Mouse (Mus musculus) thymus, postnatal 10 days (tissue): Measurements from ENCODE around the gene Lfng.
A peak's percentile ranks its signal among the peaks of the same experiment; 100 is the strongest.

Experiments
- DNase-seq, 2 experiments: peaks; one replicate each; pipeline ENCODE4 v3.0.0; 2021; ENCODE audit warnings: low spot score in 2 of 2

Gene Lfng

DNA sequence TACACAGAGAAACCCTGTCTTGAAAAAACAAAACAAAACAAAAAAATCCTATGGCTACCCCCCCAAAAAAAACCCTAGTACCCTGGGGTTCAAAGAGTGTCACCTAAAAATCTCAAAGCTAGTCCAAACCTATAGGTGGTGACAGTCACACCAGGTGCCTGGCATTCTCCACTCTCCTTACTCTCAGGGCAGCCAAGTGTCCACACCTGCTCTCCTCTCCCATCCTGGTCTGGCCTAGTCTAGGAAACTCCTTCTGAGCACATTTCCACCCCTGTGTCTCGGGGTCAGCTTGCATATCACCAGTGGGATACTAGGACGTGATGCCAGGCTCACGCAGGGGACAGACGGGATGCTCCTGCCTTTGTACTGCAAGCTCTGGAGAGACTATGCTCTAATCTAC is 32.2 kb downstream of the Lfng start:
- no peak for DNase-seq

DNA sequence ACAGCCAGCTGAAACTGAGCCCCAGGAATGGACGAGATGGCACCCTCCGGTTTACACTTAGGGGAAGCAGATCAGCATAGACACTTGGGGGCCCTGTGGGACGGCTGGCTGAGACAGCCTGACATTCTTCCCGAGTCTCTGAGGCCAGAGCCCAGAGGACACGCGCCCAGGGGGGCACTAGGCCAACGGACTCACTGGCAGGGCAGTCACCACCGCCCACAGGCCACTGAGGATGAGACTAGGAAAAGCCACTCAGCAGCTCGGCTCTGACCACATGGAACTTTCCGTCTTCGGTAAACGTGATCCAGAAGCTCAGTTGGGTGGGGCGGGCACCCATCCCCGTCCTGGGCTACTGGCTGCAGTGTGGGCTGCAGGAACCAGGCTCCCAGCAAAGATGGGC is 32.8 kb downstream of the Lfng start:
- DNase-seq, result no peak

DNA sequence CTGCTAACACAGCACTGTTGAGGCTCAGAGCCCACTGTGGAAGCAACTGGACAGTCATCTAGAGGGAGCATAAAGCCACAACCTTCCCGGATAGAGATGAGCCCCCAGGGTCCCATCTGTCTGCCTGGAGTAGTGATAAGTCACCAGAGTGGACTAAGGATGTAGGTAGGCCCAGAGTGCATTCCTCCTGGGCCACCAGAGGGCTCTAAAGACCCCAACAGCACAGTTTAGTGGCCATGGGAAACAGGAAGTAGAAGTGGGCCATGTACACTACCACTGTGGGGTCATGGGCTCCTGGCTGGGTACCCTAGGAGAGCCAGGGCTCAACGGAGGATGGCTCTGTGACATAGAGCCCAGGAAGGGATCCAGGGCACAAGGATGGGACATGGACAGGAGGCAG is 33.7 kb downstream of the Lfng start:
- DNase-seq, result no peak

DNA sequence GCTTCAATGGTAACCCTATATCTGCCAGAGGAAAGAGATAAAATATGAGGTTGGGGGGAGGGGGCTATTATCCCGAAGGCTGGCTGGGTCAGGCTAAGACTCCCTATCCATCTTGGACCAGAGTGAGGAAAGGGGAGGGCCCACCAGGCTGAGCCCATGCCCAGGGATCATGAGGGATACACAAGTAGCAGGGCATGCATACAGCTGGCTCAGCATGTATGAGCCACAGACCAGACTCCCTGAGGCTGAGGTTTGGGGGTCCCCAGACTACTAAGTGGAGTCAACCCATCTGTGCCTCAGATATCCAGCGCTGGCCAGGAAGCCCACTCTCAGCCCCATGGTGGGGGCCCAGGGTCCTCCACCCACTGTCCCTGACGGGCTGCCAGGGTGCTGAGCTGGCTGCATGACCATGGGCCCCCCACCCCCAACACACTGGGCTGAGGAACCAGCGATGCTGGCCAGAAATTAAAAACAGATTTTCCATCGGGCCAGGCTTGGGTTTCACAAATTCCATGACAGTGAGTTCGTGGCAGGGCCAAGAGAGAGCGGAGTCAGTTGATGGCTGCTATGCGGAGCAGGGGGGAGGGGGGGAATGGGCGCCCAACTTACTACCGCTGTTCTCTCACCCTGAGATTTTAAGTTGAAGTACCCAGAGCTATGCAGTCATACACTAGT is 34.3 kb downstream of the Lfng start:
- no peak for DNase-seq

DNA sequence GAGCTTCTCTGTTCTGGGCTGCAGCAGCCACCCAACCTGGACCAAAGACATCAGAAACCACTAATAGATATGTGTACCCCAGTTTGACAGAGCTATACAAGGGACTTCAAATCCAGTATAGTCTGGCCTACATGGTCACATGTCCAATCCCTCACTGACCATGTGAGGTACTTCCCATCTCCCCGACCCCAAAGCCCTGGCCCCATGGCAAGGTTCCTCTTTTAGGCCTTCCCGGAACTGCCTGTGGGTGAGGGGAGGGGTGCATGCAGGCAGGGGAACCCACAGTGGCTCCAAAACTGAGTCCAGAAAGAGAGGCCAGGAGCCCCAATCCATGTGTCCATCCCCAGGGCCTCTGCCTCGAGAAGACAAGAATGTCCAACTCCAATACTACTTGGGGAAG is 35.0 kb downstream of the Lfng start:
- DNase-seq, result no peak

DNA sequence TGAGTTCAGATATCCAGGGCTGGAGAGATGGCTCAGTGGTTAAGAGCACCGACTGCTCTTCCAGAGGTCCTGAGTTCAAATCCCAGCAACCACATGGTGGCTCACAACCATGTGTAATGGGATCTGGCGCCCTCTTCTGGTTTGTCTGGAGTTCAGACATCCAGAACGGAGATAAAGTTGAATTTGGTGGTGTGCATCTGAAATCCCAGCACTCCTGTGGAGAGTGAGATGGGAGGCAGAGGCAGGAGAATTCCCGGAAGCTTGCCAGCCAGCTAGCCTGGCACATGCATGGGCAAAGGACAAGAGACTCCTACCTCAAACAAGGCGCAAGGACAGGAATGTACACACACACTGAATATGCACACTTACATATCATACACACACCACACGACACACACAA is 37.1 kb downstream of the Lfng start:
- peak in 1 of 2 experiments; percentile 45 for DNase-seq

DNA sequence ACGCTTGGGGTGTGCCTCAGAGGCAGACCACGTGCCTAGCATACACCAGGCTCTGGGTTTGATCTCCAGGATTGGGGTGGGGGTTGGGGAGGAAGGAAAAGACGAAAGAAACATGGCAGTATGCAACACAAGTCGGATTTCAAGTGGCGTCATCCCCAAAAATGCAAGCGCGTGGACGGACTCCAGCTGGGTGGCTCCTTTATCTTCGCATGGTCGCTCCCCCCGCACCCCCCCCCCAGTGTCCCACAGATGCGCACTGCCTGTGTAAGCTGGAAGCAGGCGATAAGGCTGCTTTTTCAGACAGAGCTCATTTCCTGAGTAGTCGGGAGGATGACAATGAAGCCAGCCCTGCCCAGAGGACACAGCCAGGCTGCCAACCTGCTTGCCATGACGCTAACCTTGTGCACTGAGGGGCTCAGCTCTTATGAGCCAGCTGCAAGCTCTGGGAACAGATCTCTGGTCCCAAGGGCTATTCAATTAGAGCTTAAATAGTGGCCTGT is 37.6 kb downstream of the Lfng start:
- no peak for DNase-seq

DNA sequence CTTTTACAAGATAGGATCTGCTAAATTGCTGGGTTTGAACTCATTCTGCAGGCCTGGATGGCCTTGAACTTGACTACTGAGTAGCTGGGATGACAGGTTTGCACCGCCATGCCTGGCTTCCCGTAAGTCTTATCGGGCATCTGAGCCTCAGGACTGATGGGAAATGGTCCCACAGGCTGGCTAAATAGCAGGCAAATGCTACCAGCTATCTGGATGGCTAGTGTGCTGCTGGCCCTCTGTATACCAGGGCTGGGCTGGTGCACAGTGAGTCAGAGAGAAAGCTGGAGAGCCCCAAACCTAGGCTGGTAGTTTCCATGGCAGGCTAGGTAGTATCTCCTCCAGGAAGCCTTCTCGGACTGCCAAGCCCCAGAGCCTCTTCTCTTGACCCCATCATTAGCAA is 38.3 kb downstream of the Lfng start:
- no peak for DNase-seq

DNA sequence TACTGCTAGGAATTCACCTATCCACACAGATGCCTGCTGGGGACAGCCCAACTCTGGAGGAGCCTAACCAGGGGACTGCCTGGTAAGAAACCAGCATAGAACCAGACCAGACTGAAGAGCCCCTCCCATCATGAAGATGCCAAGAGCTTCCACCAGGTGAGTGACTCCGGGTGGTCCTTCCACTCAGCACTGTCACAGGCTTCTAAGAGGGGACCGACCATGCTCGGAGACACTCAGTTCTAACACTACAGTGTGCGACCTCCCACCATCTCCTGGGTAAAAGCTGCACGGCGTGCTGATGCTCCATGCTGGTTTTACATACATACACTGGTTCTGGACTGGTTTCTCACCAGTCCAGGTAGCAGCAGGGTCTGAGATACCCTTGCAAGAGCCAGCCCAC is 39.1 kb downstream of the Lfng start:
- no peak for DNase-seq

DNA sequence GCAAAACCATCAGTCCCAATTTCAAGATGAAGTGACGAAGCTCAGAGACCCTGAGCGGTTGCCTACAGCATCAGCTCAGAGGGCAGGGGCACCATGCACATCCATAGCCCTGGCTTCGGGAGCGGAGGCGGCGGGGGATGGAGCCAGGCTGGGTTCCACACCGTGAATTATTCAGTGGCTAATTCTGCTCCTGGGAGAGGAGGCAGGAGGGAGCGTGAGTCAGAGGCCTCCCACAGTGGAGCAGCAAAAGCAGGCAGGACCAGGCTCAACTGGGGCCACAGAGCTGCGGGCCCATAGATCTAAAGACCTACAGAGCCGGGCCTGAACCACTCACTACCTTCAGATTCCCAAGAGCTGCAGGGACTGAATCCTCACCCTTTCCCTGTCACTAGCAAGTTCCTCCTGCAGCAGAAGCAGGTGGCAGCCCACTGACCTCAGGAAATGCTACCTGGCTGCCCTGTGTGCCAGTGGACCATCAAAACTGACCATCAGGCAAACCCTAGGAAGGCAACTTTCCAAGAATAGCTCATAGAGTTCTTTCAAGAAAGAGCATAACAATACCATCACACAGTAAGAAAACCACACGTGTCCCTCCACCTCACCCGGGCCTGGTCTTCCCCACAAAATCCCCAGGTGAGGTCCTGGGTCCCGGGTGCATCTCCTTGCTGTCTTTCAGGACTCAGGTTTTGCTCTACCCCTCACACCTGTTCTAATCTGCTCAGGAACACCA is 40.1 kb downstream of the Lfng start:
- DNase-seq, result no peak

DNA sequence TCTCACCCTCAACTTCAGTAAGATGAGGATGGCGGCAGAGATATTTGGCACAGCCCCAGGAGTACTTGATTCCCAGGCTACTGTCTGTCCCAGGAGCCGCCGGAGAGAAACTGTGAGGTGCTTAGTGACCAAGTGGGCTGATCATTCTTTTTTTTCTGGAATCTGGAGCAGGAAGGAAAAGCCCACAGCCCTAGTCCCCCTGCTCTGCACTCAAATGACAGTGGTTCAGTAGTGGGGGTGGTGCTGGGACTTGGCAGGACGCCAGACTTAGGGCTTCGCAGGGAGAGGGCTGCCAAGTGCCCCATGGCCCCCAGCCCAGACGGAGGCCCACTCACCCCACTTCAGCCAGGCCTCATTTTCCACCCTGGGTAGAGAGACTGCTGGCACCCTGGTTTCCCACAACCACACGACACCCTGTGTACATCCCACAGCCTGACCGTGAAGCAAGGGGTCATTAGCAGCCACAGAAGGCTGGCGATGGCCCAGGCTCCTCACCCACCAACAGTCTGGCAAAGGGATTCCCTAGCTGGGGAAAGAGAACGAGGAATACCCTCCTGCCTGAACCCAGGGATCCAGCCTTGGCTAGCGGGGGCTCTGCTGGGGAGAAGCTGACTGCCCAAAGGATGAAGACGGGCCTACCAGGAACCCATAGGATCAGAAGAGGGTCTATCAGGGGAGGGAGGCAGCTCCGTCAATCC is 40.9 kb downstream of the Lfng start:
- DNase-seq, result peak; percentile 28 to 58

DNA sequence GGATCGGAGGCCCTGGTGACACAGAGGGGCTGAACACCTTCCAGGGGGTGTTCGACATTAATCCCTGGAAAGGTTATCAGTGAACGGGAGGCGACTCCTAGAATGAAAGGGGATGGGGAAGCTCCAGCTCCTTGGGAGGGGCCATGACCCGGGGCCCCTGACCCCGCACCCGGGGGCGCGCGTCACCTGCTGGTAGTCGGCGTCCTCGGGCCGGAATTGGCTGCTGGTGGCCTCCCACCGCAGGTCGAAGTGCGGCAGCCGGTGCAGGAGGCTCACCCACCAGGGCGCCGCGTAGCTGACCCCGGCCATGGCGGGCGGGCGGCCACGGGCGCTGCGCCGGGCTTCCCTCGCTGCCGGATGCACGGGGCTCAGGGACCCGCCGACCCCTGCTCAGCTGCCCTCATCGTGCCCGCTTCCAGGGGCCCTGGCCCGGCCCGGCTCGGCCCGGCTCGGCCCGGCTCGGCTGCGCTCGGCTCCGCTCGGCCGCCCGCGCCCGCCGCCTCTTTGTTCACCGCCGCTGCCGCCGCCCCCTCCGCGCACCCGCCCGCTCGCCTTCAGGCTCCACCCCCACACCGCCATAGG is 41.5 kb downstream of the Lfng start, which contains the start of gene Ttyh3:
Gene Ttyh3, minus strand, starts transcription at position 513 of the 582 bp plus-strand sequence.
- DNase-seq, result peak; percentile 52 to 55

DNA sequence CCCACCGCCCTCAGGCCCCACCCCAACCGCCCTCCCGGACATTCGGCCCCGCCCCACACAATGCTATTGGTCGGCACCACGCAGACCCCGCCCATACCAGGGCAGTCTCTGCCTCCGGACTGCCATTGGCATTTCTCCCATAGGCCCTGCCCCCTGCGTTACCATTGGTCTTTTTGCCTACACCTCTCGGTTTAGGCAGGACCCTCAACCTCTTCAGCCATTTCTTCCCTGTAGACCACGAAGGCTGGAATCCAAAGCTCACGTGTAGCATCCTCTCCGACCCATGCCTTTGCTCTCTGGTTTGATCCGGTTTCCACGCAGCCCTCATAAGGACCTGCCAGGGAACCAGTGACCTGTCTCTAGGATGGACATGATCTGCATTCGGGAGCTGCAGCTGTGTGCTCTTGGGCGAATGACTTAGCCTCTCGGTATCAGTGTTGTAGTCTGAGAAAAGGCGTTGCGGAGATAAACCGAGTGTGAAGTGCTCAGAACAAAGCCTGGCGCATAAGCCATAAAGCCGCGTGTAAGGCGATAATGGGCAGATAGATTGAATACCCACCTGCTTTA is 42.1 kb downstream of the Lfng start:
- DNase-seq, result peak; percentile 98

DNA sequence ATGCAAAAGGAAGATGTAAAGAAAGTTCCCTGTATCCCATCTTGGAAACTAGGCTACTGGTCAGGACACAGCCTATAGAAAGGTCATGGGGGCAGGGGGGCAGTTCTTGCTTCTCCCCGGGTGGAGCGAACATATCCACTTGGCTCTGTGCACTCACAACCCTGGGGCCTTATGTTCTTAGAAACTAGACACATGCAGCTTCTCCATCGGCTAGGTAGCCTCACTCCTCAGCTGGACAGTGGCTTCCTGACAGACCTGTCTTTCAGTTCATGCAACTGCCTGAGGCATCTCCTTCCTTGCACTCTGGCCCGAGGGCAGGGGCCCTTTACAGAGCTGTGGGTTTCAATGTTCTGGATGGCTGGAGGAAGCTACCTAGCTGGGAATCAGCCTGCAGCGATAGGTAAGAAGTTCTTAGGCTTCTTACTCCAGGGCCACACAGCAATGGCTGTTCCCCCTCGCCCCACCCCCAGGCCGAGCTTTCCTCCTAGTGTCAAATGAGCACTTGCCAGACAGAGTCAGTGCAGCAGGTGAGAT is 42.8 kb downstream of the Lfng start:
- DNase-seq, result no peak

DNA sequence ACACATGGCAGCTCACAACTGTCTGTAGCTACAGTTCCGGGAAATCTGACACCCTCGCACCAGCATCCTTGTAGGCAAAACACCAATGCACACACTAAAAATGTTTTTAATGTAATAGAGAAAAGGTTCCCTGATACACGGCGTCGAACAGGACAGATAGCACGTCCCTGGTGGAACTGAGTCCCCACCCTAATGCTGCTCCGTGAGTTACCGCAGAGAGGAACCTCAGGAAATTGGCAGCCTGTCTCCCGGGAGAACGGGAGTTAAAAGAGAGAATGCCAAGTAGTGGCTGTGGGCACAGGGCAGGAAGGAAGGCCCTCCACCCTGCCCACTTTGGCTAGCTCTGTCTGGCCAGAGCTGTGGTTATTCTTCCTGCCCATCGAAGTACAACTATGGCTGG is 44.1 kb downstream of the Lfng start:
- no peak for DNase-seq

DNA sequence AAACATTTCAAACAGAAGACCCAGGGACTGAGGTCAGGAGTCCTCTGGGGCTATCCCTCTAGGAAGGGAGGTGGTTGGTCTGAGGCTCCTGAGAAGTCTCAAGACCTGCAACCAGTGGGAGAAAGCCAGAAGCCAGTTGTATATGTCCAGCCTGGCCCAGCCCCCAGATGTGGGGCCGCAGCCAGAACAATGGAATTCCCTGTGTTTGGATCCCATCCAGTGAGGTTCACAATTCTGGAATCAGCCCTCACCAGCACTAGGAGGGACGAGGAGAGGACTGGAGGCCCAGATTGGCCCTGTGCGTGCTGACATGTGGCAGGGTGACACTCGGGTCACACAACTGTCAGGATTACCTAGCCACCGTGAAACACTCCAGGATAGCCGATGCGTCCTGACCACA is 45.5 kb downstream of the Lfng start:
- DNase-seq, result no peak

DNA sequence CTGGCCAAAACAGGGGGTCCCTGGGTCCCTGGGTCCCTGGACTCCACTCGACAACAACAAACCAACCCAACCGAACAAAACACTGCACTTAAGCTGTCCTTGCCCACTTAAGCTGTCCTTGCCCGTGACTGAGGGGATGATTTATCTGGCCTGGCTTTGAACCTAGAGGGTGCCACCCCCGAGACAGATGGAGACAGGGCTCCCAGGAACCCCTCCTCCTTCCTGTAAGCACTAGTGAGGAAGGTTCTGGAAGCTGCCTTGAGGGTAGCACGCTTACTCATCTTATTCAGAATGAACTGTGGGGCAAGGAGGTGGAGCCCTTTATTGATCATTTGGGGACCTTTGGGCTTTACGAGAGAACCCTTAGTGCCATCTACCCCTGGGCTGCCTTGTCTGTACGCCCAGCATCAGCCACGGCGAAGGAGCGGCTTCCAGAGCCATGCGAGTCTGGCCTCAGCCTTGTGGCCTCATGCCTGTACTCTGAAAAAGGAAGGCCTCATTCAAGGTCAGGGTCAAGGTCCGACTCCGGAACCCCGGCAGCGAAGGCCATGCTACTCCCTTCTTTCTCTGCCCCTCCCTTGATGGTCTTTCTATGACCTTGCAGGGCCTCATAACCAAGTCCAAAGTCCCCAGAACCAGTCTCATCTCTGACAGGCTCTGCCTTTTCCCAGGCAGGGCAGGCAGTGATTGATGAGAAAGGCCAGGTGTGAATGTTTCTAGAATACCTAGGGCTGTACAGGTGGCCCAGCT is 47.2 kb downstream of the Lfng start:
- no peak for DNase-seq

DNA sequence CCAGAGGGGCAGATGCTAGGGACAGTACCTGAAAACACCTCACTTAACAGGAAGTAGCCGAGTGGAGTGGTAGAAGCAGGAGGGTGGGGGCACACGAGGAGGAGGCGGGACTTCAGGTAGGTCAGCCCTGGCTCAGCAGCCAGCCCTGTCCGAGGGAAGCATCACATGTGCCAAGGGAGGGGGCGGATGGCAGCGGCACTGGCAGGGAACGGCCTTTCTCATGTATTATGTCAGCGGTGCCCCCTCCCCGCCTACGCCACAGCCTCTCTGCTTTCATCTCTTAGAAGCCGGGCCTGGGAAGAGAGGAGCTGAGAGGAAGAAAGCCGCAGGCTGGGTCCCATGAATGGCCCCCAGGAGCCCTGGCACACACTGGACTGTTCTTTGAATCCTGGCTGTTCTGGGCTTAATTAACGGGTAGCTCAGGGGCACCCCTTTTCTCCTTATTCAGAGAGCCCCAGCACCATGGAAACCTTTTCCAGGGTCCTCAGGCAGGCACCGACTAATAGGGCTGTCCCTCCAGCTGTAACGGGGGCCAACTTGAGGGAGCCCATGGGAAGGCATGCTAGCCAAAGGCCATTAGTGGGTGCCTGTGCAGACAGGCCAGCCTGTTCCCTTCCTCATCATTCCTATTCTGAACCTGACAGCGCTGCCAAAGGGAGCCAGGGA is 52.6 kb downstream of the Lfng start:
- DNase-seq, result no peak

DNA sequence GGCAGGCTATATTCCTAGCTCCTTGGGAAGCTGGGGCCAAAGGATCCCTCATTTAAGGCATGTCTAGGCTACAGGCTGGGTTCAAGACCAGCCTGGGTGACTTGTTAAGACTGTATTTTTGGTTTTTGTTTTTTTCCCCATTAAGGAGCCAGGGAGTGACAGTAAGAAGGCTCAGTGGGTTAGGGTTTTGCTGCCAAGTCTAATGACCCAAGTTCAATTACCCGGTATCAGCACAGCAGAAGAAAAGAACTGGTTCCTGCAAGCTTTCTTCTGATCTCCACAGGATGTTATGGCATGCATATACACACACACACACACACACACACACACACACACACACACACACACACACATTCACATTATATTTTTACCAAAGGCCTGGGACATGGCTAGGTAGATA is 53.3 kb downstream of the Lfng start:
- no peak for DNase-seq

DNA sequence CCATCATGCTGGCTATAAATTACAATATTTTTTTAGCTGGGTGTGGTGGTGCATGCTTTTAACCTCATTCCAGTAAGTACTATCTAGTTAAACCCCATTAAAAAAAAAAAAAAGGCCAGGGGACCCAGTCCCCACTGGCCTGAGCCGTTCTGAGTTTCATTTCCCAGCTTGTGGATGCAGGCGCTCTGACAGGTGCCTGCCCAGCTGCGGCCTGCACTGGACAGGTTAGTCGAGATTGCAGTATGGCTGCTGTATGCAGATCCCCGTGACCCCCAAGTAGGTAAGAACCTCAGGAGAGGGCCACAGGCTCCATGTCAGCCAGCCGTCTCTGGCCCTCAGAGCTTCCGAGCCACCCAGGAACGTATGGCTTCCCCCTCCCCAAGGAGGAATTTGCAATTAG is 54.3 kb downstream of the Lfng start:
- no peak for DNase-seq
